Mouse (Mus musculus) liver, embryonic 14.5 days (tissue): ENCODE measurements around the gene Wdr27.

Experiments
- CTCF ChIP-seq: IDR thresholded peaks from 2 replicates; pipeline ENCODE4 v1.5.1; 2016; ENCODE audit warnings: antibody characterized with exemption, low read depth, control low read depth
- EP300 ChIP-seq: IDR thresholded peaks from 2 replicates; pipeline ENCODE4 v1.6.1; 2016; ENCODE audit warnings: antibody characterized with exemption, low read depth

DNA sequence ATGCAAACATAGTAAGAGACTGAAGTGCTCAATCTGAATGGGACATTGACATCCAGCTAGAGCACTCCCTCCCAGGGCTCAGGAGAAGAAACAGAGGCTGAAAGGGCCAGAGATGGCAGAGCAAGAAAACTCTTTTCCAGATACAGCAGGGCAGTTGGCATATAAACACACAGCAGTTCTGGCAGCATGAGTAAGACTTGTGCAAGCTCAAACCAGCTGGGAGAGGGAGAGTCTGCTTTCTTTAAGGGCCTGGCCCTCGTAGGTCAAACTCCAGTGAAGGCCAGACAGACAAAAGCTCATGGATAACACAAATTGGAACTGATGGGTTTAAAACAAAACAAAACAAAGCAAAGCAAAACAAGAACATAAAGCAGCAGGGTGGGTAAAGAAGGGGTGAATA is 36.3 kb downstream of the Wdr27 start:
- TF ChIP-seq CTCF (no peak), EP300 (no peak)
